Mouse (Mus musculus): ENCODE measurements around the gene 4931414P19Rik.
A peak's percentile ranks its signal among the peaks of the same experiment; 100 is the strongest.

Gene 4931414P19Rik

GRCm38 (mm10) chr14:54605752-54606321 lies at the start of gene 4931414P19Rik:
TSS of gene 4931414P19Rik (minus strand) at chr14:54605993.
- peak; percentile 88 to 93 for DNase-seq

GRCm38 (mm10) chr14:54653496-54653895 lies 47.7 kb upstream of the 4931414P19Rik start:
- peak; percentile 92 to 95 for DNase-seq

GRCm38 (mm10) chr14:54652787-54653186 lies 47.0 kb upstream of the 4931414P19Rik start:
- DNase-seq: no peak

GRCm38 (mm10) chr14:54651556-54651955 lies 45.8 kb upstream of the 4931414P19Rik start:
- no peak for DNase-seq

GRCm38 (mm10) chr14:54650621-54651454 lies 45.0 kb upstream of the 4931414P19Rik start:
- DNase-seq: peak; percentile 86 to 93

GRCm38 (mm10) chr14:54647900-54648299 lies 42.1 kb upstream of the 4931414P19Rik start:
- DNase-seq: no peak

- no peak for DNase-seq
These were observed 41.3 kb upstream of the 4931414P19Rik start for GRCm38 (mm10) chr14:54646898-54647636.

GRCm38 (mm10) chr14:54646455-54646854 lies 40.7 kb upstream of the 4931414P19Rik start:
- no peak for DNase-seq

GRCm38 (mm10) chr14:54644294-54644693 lies 38.5 kb upstream of the 4931414P19Rik start:
- DNase-seq: no peak

- no peak for DNase-seq
These were observed 37.2 kb upstream of the 4931414P19Rik start for GRCm38 (mm10) chr14:54643011-54643410.

- DNase-seq: no peak
These were observed 36.6 kb upstream of the 4931414P19Rik start for GRCm38 (mm10) chr14:54642224-54642944.

GRCm38 (mm10) chr14:54641305-54641969 lies 35.6 kb upstream of the 4931414P19Rik start, which contains the start of gene Cdh24:
TSS of gene Cdh24 (minus strand) at chr14:54641364.
- DNase-seq: peak; percentile 90 to 95

GRCm38 (mm10) chr14:54640946-54641304 lies 35.1 kb upstream of the 4931414P19Rik start, which contains the start of gene Gm17606:
TSS of gene Gm17606 (plus strand) at chr14:54640952.
- DNase-seq: no peak

- no peak for DNase-seq
These were observed 34.3 kb upstream of the 4931414P19Rik start for GRCm38 (mm10) chr14:54640121-54640520.

GRCm38 (mm10) chr14:54638210-54638609 lies 32.4 kb upstream of the 4931414P19Rik start:
- DNase-seq: no peak

GRCm38 (mm10) chr14:54636954-54637353 lies 31.2 kb upstream of the 4931414P19Rik start:
- DNase-seq: peak; percentile 58 to 65

- DNase-seq: no peak
These were observed 28.4 kb upstream of the 4931414P19Rik start for GRCm38 (mm10) chr14:54634182-54634581.

GRCm38 (mm10) chr14:54632252-54632651 lies 26.5 kb upstream of the 4931414P19Rik start:
- no peak for DNase-seq

- no peak for DNase-seq
These were observed 25.4 kb upstream of the 4931414P19Rik start for GRCm38 (mm10) chr14:54631240-54631599.

- DNase-seq: no peak
These were observed 24.9 kb upstream of the 4931414P19Rik start for GRCm38 (mm10) chr14:54630583-54631239.

GRCm38 (mm10) chr14:54629797-54630196 lies 24.0 kb upstream of the 4931414P19Rik start:
- DNase-seq: no peak

GRCm38 (mm10) chr14:54628103-54628502 lies 22.3 kb upstream of the 4931414P19Rik start:
- DNase-seq: no peak
